Mouse (Mus musculus) adrenal gland, postnatal 36 days (tissue): ENCODE data around the gene Gm11037. TPM values are rescaled to one million over a fixed set of nuclear protein-coding genes. Genes with fewer than 3 reads are reported as not detected.

Experiments used
- DNase-seq, 2 experiments: peaks; one replicate each; pipeline ENCODE4 v3.0.0; 2021; ENCODE audit warnings: mixed read lengths in 1 of 2
- total RNA-seq, 2 experiments: library from RNA; stranded (reverse); gene quantifications; 2 replicates each; pipeline ENCODE4 v1.2.3; 2021

Gm11037 gene
- total RNA-seq, 2 experiments from 2014 or later = not detected

DNA sequence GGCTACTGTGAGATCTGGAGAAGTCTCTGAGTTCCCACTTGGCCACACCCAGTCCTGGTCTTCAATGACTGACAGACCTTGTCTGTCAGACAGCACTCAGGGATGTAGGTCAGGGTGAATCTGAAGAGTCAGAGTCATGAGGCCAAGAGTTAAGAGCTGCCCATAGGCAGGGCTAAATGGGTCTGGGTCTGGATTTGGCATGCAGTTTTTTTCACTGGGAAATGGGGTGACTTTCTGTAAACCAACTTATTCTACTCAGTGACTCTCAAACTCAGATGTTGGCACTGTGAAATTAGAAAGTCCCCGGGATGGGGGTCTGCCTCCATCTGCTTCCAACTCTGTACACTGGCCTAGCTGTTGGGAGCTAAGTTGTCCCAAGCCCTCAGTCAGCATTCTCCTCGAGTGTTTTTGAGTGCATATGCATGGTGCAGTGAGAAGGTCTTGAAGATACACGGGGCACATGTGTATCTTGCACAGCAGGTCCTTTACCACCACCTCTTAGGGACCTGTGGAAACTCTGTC is 4.6 kb upstream of the Gm11037 start:
- no peak for DNase-seq

DNA sequence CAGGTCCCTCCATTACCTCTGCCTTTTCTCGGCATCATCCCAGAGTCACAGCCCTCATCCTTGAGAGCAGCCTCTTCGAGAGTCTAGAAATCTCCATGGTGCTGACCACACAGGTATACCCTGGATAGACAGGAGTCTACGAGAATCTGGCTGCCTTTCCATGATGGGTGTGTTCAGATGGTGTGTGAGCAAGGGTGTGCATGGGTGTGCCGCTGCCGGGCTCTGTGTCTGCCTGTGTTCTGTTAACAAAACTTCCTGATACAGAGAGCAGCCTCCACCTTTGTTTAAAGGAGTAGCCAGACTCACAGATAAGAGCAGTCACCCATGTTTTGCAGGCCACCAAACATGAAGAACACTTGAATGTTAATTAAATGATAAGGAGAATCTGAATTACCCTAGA is 3.5 kb upstream of the Gm11037 start:
- no peak for DNase-seq

DNA sequence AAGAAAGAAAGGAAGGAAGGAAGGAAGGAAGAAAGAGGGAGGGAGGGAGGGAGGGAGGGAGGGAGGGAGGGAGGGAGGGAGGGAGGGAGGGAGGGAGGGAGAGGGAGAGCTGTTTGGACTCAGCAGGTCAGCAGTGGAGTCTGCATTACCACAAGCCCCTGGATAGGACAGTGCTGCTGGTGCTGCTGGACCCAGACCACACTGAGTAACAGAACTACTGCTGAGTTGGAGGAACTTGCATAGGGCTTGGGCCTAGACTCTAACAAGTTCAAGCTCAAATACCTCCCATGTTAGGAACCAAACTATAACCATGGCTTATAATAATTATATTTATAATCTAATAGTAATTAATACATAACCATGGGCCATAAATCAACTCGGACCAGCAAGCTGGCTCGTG is 2.4 kb upstream of the Gm11037 start:
- DNase-seq = no peak

DNA sequence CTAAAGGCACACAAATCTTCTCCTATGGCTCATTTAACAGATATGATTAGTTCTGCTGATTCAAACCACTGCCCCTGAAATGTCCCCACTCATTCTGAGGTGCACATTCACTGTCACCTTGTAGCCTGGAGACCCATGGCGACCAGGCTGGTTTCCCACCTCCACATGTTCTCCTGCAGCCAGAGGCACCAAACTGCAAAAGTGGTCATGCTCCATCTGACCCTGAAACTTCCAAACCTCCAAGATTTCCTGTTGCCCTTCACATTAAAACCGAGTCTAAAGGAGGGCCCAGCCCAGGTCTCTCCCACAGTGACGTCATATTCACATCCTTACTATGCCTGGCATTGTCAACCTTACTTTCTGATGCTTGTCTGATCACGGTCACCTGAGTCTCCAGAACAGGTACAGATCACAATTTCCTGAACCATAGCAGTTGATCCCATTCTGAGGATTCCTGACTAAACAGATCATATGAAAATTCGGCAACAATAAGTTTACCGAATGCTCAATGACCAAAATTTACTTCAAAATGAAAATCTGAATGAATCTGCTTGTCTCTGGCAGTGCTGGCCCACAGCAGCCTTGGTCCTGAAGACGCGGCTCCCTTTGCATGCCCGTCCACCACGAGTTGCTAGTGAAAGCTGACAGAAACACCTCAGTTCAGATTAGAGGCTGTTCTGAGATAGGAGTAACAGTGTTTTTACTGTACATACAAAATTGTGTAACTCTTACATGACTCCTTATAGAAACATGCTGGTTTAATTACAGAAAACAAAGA is 997 bp upstream of the Gm11037 start:
- no peak for DNase-seq

DNA sequence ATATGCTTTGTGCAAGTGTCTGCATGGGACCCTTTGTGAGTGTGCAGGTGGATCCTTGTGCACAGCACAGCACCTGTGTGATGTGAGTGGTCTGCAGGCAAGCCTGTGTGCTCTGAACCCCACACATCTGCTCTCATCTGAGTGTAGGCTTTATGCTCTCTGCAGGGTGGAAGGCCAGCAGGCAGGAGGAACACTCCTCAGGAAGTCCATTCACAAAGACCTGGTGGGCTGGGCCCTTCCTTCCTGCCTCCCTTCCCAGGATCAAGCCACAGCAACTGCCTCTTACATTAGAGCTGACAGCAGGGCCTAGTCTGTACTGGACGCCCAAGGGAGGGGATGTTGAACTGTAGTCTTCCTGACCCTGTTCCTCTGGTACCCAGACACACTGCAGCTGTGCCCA is 1.1 kb downstream of the Gm11037 start:
- peak; percentile 44 to 47 for DNase-seq

DNA sequence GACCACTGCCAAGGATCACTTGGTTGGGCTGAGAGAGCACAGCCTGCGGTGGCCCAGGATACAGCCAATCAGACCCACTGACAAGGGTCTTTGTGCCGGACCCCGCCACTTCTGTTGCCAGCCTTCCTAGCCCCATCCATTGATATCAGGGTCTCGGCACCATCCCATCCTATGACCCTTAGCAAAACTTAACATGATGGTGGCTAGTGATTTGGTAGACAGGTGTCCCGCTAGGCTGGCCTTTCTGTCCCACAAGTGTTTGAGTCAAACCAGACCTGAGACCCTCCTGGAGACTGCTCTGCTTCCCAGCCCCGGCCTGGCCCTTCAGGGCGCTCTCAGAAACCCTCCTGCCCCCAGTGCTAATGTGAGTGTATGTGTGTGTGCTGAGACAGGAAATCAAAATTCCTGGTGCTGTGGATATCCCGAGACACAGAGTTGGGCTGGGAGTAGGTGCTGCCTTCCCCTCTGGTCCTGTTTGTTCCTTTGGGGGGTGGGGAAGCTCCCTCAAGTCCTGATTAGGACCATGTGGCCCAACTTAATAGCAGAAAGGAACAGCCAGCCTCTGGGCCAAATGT is 1.6 kb downstream of the Gm11037 start:
- no peak for DNase-seq

DNA sequence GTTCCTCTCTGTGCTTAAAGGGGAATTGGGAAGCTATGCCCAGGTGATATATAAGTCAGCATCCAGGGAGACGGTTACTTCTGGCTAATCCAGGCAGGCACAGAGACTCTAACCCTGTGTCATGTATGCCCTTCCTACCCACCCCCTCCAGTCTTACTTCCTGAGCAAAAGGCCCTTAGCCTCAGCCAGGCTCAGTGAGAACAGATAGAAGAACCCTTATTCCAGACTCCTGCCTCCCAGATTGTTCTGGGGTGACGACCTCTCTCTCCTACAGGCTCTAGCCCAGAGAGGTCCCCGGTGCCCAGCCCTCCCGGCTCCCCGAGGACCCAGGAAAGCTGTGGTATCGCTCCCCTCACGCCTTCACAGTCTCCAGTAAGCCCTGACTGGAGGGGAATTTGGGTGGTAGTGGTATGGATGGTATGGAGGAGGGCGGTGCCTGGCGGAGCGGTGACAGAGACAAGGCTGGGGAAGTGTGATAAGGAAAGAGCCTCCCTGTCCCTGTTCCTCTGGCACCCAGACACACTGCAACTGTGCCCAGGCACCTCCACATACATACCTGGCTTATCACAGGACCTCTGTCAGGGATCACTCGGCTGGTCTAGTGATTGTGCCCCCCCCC is 2.3 kb downstream of the Gm11037 start:
- no peak for DNase-seq

DNA sequence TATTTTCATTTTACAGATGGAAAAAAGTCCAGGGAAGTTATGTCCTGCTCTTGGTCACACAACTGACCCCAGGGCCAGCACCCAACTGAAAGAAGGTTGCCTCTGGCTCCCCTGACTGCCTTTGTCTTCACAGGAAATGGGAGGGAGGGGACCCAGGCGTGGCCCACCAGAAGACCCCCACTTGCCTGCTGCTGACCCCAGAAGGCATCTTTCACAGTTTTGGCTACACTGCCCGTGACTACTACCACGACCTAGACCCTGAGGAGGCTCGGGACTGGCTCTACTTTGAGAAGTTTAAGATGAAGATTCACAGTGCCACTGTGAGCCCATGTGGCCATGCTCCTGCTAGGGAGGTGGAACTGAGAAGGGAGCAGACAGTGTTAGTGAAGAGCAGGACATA is 5.0 kb downstream of the Gm11037 start:
- DNase-seq = no peak

DNA sequence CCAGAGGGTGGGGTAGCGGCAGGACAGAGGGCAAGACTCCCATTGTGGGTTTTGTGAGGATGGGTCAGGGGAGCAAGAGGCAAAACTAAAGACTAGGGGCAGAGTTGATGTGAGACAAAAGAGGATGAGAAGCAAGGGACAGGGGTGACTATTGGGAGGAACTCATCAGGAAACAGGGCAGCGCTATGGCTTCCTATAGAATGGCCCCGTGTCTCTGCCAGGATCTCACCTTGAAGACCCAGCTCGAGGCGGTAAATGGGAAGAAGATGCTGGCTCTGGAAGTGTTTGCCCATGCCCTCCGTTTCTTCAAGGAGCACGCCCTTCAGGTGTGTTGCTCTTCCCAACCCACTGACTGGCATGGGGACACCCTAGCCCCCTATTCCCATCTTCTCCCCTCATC is 5.5 kb downstream of the Gm11037 start:
- DNase-seq = no peak

DNA sequence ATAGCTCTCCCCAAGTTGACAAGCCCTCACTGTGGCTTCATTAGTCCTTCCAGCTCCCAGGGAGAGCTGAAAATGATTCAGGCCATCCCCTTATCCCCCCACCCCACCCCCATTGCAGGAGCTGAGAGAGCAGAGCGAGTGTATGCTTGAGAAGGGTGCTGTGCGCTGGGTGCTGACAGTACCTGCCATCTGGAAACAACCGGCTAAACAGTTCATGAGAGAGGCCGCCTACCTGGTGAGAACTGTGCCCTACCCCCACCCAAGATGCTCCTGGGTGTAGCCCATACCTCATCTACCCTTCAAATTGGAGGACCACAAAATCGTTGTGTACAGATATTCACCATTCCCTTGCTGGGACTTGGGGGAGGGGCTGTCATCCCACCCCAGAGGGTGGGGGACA is 6.0 kb downstream of the Gm11037 start:
- no peak for DNase-seq

DNA sequence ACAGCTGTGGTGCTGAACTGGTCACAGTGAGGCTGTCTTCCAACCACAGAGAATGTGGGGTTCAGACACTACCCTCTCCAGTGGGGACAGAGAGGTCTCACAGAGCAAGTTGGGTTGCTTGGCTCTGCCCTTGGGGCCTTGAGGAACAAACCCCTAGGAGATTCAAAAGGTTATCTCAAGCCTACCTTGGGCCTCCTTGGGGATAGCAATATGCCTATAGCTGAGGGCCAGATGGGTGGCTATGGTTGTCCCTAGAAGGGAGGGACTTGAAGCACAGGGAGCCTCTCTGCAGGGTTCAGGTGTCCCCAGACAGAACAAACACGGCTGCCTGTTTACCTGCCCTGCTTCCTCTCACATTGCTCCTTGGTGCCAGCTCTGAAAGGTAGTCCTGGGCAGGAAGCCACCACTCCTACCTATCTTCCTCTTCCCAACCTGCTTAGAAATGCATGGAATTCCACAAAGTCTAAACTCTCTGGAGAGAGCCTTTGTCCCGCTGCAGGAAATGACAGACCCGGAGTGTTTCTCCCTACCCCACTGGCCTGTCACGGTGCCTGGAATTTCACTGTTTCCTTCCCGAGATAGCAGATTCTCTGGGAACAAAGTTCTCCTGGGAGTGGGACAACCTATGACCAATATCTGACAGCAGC is 6.7 kb downstream of the Gm11037 start:
- no peak for DNase-seq

DNA sequence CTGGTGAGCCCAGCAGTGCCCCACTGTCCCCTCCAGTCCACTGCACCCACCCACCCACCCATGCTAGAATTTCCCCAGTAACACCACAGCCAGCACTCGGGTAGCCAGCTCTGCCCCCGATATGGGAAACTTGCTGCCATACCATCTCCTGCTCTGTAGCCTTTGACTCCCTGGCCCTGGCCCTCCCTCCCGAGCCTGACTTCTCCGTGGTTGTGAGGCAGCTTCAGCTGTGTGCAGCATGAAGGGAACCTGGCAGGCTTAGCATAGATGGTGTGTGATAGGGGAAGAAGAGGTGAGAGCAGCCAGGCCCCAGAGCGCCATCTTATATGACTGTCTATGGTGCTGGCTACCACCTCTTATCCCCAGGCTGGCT is 7.2 kb downstream of the Gm11037 start:
- DNase-seq = no peak

DNA sequence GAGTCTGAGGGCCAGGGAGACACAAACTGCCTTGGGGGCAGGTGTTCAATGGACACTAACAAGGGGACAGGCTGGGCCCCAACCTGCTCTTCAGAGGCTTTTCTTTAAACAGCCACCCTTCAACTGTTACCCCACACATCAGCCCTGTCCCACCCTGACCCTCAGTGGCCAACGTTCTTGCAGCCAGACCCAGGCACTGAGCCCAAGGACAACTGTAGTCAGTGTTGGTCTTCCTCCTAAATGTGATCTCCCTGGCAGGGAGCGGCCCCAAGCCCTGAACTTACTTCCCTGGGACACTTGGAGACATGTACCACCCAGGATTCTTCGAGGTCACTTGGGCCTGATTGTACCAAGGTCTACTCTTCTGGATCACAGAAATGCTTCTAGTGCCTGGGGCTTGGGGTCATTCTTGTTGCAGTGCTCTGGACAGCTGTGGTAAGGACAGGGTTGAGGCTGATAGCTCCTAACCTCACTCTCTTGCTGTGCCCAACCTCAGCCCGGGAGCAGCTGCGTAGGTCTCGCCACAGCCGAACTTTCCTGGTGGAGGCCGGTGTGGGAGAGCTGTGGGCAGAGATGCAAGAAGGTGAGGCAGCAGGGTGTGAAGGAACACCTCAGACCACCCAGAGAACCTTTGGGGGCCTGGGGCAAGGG is 8.2 kb downstream of the Gm11037 start:
- no peak for DNase-seq

DNA sequence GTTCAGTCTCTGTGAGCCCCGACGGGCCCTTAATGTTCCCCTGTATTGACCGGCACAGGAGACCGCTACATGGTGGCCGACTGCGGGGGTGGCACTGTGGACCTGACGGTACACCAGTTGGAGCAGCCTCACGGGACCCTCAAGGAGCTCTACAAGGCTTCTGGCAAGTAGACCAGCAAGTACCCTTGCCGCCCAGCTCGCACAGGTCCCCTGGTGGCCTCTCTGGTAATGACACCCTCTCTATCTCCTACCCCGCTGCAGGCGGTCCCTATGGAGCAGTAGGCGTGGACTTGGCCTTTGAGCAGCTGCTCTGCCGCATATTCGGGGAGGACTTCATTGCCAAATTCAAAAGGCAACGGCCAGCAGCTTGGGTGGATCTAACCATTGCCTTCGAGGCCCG is 9.3 kb downstream of the Gm11037 start:
- DNase-seq = peak; percentile 72 to 88

DNA sequence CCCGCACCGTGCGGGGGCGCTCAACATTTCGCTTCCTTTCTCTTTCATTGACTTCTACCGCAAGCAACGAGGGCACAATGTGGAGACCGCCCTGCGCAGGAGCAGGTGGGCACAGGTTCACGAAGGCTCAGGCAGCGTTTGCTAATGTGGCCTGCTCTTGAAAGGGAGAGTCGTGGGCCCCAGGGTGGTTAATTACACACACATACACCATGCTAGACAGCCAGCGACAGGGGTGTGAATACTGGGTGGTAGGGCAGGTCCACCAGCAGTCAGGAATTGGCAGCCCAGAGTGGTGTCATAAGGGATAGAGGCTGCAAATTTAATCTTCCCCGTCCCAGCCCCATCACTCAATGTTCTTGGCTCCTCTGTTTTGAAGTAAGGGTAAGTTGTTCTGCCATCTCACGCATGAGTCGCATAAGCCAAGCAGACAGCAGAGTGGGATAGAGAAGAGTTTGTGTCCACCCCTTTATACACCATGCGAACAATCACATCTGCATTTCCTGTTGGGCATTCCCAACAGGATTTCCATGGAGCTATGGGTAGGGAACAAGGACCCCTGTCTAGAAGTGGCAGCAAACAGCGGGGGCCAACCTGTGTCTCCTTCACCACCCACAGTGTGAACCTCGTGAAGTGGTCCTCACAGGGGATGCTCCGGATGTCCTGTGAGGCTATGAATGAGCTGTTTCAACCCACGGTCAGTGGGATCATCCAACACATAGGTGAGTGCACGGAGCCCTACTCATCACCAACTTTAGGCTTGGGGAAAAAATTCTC is 9.9 kb downstream of the Gm11037 start:
- no peak for DNase-seq

DNA sequence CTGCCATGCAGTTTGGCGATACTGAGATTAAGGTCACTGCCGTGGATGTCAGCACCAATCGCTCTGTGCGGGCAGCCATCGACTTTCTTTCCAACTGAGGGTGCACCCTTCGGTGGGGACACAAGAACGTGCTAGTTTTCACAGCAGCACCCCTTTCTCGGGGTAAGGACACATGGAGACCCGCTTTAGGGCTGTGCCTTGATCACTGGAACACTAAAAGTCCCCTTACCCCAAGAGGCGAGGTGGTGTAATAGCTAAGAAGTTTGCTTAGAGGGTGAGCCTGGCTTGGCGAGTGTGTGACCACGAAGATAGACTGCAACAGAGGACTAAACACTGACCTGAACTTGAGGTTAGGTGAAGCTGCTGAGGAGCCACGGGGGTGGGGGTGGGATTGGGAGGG is 11.8 kb downstream of the Gm11037 start:
- no peak for DNase-seq

DNA sequence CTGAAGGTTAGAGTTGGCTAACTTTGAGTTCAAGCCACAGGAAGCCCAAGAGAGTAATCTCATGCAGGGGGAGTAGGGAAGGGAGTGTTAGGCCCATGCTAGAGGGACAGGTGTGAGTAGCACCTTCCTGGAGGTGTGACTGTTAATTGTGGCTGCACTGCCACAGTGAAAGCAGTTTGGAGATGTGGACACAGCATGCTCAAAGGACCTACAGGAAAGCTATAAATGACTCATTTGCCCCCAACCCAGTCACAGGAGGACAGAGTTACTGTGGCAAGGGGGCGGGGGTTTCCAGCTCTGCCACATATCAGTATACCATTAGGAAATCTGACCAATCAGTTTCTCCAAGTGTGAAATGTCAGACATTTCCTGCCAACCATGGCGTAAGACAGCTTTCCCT is 12.2 kb downstream of the Gm11037 start:
- DNase-seq = no peak

DNA sequence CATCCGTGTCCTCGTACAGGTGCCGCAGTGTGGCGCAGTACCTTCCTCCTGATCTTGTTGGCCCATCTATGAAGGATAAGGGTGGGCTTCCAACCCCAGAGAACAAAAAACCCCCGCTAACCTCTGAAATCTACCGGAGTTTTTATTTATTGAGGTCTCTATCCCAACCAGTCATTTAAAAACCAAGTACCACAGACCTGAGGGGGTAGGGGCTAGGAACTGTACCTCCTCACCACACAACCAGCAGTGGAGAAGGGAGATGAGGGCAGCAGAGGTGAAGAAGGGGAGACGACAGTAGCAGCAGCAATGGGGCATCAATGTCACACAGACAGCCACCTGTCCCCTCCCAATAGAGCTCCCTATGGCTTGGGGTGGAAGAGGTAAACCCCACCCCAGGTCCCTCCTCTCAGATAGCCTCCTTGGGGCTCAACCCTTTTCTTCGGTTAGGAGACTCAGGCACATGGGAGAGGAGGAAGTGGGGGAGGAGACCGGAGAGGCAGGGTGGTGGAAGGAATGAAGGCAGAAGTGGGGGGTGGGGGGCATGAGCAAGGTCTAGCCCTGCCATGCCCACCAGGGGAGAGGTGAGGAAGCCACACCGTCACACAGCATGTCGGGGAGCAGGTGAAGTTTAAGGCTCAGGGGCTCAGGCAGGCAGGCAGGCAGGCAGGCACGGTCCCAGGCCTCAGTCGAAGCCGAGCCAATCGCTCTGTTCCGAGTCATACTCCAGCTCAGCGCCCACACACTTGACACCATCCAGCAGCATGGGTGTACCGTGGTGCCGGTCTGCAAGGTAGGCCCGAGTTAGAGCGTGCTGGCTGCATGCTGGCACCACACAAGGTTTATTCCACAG is 13.1 kb downstream of the Gm11037 start:
- no peak for DNase-seq

DNA sequence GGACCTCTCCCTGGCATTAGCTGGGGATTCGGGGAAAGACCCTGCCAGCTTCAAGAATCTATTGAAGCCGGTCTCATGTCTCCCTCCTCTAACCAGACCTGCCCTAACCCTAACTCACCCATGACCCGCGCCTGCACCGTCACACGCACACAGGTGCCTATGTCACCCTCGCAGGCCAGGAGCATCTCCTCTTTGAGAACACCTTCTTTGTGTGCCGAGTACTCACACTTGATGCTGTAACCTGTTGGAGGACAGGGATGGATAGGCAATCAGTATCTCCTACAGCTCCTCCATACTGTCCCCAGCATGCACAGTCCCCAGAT is 13.7 kb downstream of the Gm11037 start:
- no peak for DNase-seq

DNA sequence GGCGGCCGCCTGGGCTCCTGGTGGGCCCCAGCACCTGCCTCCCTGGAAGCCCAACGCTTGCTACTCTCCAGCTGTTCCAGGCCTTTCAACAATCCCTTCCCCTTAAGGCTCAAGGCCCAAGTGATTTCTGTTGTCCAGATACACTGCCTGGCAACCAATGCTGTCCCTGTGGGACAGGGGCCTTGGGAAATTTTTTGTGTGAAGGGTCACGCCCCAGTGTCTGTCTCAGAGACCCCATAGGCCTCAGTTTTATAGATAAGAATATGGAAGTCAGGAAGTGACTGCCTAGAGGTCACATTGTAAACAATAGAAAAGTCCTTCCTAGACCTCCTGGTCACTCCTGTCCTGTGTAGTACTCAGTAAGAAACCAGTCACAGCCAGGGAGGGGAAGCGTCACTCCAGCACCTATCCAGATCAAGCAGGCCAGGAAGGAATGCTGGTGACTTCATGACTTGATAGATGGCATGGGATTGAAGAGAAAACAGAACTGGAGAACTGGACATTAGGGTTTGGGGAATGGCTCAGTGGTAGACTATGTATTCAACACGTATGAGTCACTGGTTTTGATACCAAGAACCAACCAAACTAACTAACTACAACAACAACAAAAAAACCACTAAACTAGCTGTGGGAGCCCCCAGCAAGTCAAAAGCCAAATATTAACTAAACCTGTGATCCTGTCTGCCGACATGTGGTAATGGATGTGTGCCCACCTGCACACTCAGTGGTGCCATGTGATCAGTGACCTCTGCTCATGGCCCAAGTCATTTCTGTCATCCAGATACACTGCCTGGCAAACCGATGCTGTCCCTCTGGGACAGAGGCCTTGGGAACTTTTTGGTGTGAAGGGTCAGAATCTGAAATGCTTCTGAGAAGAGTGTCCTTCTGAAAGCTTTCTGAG is 15.3 kb downstream of the Gm11037 start:
- no peak for DNase-seq
